Mouse (Mus musculus) kidney, adult 2 months (tissue): ENCODE data around the gene Satb2. TPM values are rescaled to one million over a fixed set of nuclear protein-coding genes. Genes with fewer than 3 reads are reported as not detected.

Source experiments
- DNase-seq: peaks from one replicate; pipeline ENCODE4 v3.0.0; 2021
- H3K27ac ChIP-seq: fragments of 200-500 bp; 2 replicates; pipeline ENCODE4 v1.5.1; 2012; ENCODE audit warnings: low read depth, low read length, control low read depth, inconsistent platforms; ENCODE audit not compliant: insufficient read depth
- H3K27me3 ChIP-seq: fragments of 200-500 bp; replicated peaks from 2 replicates; pipeline ENCODE4 v1.6.1; 2012; ENCODE audit warnings: mild to moderate bottlenecking, moderate library complexity, low read length, inconsistent platforms; ENCODE audit not compliant: control insufficient read depth, insufficient read depth
- H3K36me3 ChIP-seq: fragments of 200-500 bp; 2 replicates; pipeline ENCODE4 v1.6.1; 2012; ENCODE audit warnings: mild to moderate bottlenecking, moderate library complexity, low read length, inconsistent platforms; ENCODE audit not compliant: control insufficient read depth, insufficient read depth
- H3K4me1 ChIP-seq: fragments of 200-500 bp; 2 replicates; pipeline ENCODE4 v1.6.1; 2011; ENCODE audit warnings: low read length; ENCODE audit not compliant: control insufficient read depth, insufficient read depth
- H3K4me3 ChIP-seq: fragments of 200-500 bp; 2 replicates; pipeline ENCODE4 v1.5.1; 2011; ENCODE audit warnings: mild to moderate bottlenecking, low read depth, low read length, control low read depth; ENCODE audit not compliant: insufficient read depth
- CTCF ChIP-seq: fragments of 200-500 bp; conservative IDR thresholded peaks from 2 replicates; pipeline ENCODE4 v1.5.1; 2011; ENCODE audit warnings: low read depth, mild to moderate bottlenecking, control low read depth, low read length, moderate library complexity, mixed read lengths; ENCODE audit not compliant: insufficient read depth, insufficient read length
- POLR2A ChIP-seq: fragments of 200-500 bp; IDR thresholded peaks from one replicate; pipeline ENCODE4 v1.6.1; 2011; ENCODE audit warnings: low read depth, low read length, control low read depth
- WGBS: fragments of 180-500 bp; shearing (Covaris S2); methylation state at CpG from one replicate; pipeline ENCODE4 v1.1.7; 2018; 5-methylcytosine and 5-hydroxymethylcytosine counted together
- polyA plus RNA-seq: library from polyadenylated mRNA; depleted of rRNA; stranded (reverse); fragments of >200 nt; gene quantifications from 2 replicates; pipeline ENCODE4 v1.2.3, GENCODE M21; 2012

Satb2 gene
- polyA plus RNA-seq, 1 experiment: 4.7 TPM

- no peak for TF ChIP-seq POLR2A
- no peak for TF ChIP-seq CTCF
- 0 out of 2 replicates have a peak, but pooled peaks cover 2% of the 10 kb centered on the region for H3K4me1 ChIP-seq
- H3K27ac ChIP-seq: no peak overlapping the region
- DNase-seq: no peak
- H3K36me3 ChIP-seq: no peaks in the 10 kb centered on the region
- no peak overlapping the region for H3K4me3 ChIP-seq
- 33% methylated on average over 1 of the region's 1 CpGs for WGBS
- H3K27me3 ChIP-seq: no peaks in the 10 kb centered on the region
These were observed 139.5 kb downstream of the Satb2 start for GRCm38 (mm10) chr1:56838901-56839300.

DNA sequence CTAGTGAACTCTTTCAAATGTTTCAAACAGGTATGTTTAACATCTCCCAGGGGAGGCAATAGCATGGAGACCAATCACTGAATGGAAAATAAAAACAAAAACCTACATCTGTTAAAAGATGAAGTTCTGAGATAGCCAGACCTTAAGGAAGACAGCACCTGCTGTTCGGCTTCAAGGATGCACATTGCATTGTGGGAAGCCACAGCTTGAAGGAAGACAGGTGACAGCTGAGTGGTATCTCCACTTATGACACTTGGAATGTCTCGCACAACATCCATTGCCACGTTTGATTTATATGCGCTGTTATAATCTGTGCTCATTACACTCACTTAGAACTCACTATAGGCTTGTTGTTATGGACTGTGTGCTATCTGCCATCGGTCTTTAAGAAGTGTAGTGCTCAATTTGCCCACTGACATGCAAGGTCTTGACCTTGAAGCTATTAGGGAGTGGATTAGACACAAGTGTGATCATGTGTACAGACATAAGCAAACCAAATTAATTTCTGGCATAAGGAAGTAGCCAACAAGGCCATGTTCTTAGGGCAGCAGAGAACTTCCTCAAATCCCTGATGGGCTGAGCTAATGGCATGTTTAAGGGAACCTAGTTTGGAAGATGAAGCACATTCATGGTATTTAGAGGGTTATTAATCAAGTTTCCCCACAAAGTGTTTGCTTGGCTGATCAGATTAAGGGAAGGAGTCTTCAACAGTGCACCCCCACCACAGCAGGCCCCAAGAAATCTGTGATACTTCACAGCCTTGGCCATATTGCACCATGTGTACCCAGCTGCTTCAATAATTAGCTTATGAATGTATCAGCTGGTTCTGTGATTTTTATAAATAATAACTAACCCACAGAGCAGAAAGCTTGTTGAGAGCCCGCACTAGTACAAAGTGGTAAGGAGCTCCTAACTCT, 144.2 kb downstream of the Satb2 start:
- no peak overlapping the region for H3K4me3 ChIP-seq
- H3K27me3 ChIP-seq: no peaks in the 10 kb centered on the region
- no peaks in the 10 kb centered on the region for H3K36me3 ChIP-seq
- H3K27ac ChIP-seq: no peak overlapping the region
- WGBS: 85% methylated on average over 6 of the region's 6 CpGs
- no peak for TF ChIP-seq CTCF
- TF ChIP-seq POLR2A: no peak
- no peak for DNase-seq
- peaks cover 7% of the 10 kb centered on the region; the same call in 1 of the 2 replicates for H3K4me1 ChIP-seq

DNA sequence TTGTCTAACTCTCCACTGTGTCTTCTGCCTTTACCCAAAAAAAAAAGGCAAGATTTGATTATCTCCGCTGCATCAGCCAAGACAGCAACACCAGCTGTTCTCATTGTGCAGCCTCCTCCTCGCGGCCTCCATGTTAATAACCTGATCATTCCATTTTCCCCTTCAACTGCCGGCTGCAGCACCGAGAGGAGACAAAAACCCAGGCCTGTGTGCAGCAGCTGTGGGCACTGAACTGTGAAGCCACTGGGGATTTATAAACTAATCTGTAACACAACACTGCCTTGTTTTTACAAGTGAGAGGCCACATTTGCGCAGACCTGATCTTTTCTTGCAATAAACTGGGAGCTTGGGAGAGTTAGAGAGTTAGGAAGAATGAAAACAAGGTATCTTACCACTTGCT, 145.1 kb downstream of the Satb2 start:
- WGBS: 25% methylated on average over 6 of the region's 6 CpGs

GRCm38 (mm10) chr1:56832738-56833137, 145.7 kb downstream of the Satb2 start:
- 70% methylated on average over 8 of the region's 8 CpGs for WGBS
- Histone ChIP-seq H3K27me3 (no peaks in the 10 kb centered on the region), H3K4me1 (peaks cover 7% of the 10 kb centered on the region; the same call in 1 of the 2 replicates), H3K27ac (no peak overlapping the region), H3K36me3 (no peaks in the 10 kb centered on the region), H3K4me3 (no peak overlapping the region)
- TF ChIP-seq CTCF (no peak), POLR2A (no peak)
- DNase-seq: no peak

More for the DNA sequence above, 145.1 kb downstream of the Satb2 start:
- DNase-seq: peak; percentile 66
- Histone ChIP-seq H3K4me1 (peaks cover 7% of the 10 kb centered on the region; the same call in 1 of the 2 replicates), H3K27ac (0 out of 2 replicates have a peak overlapping the region, but pooled peaks have one; percentile 22), H3K27me3 (no peaks in the 10 kb centered on the region), H3K4me3 (no peak overlapping the region), H3K36me3 (no peaks in the 10 kb centered on the region)
- TF ChIP-seq CTCF: no peak
- TF ChIP-seq POLR2A: no peak

DNA sequence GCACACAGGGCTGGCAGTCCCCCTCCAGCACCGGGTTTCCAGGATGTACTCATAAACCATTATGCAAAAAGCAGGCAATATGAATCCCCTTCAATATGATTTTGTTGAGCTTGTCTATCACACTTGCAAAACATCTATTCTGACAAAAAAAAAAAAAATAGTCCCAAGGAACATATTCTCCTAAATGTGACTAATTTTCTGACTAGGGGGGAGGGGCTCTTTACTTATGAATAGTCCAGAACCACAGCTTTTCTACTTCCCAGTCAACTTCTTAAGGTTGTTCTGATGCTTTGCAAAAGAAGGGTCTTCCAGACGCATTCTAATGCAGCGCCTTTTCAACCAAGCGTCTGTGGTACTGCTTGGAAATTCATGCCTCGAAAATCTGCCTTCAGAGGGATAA, 155.7 kb downstream of the Satb2 start:
- Histone ChIP-seq H3K27ac (no peak overlapping the region), H3K36me3 (no peaks in the 10 kb centered on the region), H3K4me1 (peaks cover 4% of the 10 kb centered on the region), H3K4me3 (no peak overlapping the region), H3K27me3 (no peaks in the 10 kb centered on the region)
- no peak for DNase-seq
- 88% methylated on average over 5 of the region's 5 CpGs for WGBS
- TF ChIP-seq CTCF (no peak), POLR2A (no peak)

GRCm38 (mm10) chr1:56822025-56822424, 156.4 kb downstream of the Satb2 start:
- Histone ChIP-seq H3K4me3 (no peak overlapping the region), H3K27me3 (no peaks in the 10 kb centered on the region), H3K27ac (no peak overlapping the region), H3K4me1 (peaks cover 4% of the 10 kb centered on the region), H3K36me3 (no peaks in the 10 kb centered on the region)
- WGBS: 68% methylated on average over 3 of the region's 3 CpGs
- TF ChIP-seq POLR2A (no peak), CTCF (no peak)
- peak; percentile 12 for DNase-seq

GRCm38 (mm10) chr1:56813506-56813905, 164.9 kb downstream of the Satb2 start:
- peak overlapping the region; percentile 1; the same call in 1 of the 2 replicates for H3K27ac ChIP-seq
- H3K36me3 ChIP-seq: no peaks in the 10 kb centered on the region
- no peak overlapping the region for H3K4me3 ChIP-seq
- peak; percentile 65 for DNase-seq
- no peaks in the 10 kb centered on the region for H3K27me3 ChIP-seq
- TF ChIP-seq POLR2A (no peak), CTCF (no peak)
- peaks cover 5% of the 10 kb centered on the region; the same call in 1 of the 2 replicates for H3K4me1 ChIP-seq
